Mouse (Mus musculus): Measurements from ENCODE around the gene Capn12.

DNA sequence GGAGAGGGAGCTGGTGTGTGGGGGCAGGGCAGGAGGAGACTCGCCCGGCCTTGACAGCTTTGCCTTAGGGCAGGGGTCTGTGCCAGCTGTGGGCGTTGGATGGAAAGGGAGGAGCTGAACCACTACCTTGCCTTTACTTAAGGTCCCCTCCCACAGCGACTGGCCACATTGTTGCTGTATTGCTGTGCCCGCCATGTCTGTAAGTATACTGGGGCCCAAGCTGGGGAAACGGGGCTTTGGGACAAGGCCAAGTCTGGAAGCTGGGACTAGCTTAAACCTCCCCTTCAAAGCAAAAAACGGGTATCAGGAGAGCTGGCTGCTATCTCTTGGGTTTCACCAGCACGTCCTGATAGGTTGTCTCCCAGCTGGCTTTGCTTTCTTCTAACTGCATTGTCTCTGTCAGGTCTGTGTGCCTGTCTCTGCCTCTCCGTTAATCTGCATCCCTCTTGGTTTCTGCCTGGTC is 16.9 kb upstream of the Capn12 start:
- TF ChIP-seq ZNF384 (IDR thresholded peaks at IDR 0.05; ENCODE audit: low read depth, low read length) (no peak), MAFK (IDR thresholded peaks at IDR 0.05; ENCODE audit: insufficient read depth, low read depth, low read length) (no peak)

Data from ES-E14 (cell line).